Mouse (Mus musculus) cerebellum, adult 2 months (tissue): Measurements from ENCODE around the gene Hes7.

ENCODE experiments used
- CTCF ChIP-seq: fragments of 200-500 bp; IDR thresholded peaks from 2 replicates; pipeline ENCODE4 v1.5.1; 2011; ENCODE audit warnings: low read depth, mild to moderate bottlenecking, control low read depth, low read length, moderate library complexity, borderline replicate concordance; ENCODE audit not compliant: insufficient read depth
- POLR2A ChIP-seq: fragments of 200-500 bp; IDR thresholded peaks from 2 replicates; pipeline ENCODE4 v1.6.1; 2011; ENCODE audit warnings: low read length, control low read depth, borderline replicate concordance; ENCODE audit not compliant: insufficient read depth

- TF ChIP-seq CTCF (no peak), POLR2A (peak; percentile 79)
Measured at GRCm38 (mm10) chr11:69088103-69088855, 31.9 kb upstream of the Hes7 start, which contains the start of gene Vamp2.
